Mouse (Mus musculus): ENCODE measurements around the gene Cd40.

DNA sequence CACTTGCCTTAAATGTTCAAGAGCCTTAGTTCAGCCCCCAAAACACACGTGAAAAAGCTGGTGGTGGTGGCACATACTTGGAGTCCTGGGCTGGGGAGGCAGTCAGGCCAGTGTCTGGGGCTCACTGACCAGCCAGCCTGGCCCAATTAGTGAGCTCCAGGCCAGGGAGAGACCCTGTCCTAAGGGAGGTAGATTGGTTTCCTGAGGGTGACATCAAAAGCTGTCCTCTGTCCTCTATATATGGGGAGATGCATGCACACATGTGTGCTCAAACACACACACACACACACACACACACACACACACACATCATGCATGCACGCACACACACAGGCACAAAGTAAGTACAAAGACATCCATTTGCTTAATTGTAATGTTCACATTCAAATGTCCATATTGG is 11.7 kb upstream of the Cd40 start:
- TF ChIP-seq CTCF (IDR thresholded peaks at IDR 0.05; ENCODE audit: low read depth) = no peak
- no peak for TF ChIP-seq EP300 (IDR thresholded peaks at IDR 0.05; ENCODE audit: low read depth)
